Mouse (Mus musculus) brain, adult 2 months (tissue): ENCODE measurements around the gene Adamts4.

Experiments used
- DNase-seq: peaks from one replicate; pipeline ENCODE4 v3.0.0; 2011; ENCODE audit warnings: low read depth, low spot score

Adamts4 gene

DNA sequence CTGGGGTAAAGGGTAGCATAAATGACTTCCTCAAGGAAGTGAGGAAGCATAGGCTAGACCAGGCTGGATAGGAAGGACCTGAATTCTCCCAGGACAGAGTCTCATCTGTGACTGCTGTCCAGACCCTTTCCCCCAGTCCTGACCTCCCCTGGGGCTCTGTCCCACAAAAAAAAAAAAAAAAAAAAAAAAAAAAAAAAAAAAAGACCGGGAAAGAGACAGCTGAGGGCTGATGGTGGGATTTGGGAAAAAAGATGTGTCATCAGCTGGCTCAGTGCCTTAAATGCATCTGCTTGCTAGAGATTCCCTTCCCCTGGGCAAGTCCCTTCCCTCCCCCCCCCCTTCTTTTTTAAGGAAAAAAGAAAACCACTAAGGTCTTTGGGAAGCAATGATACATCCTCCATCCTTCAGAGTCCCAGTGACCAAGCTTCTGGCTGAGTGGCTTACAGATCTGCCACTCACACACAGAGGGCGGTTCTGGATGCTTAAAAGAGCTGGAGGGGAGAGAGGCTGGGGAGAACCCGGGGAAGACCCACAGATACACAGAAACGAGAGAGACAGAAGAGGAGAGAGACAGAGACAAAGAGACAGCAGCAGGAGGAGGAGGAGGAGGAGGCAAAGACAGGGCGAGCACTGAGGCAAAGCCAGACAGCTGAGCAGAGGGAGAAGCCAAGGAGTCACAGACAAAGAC lies at the start of gene Adamts4:
Gene Adamts4, plus strand, starts transcription at position 509 of the 688 bp plus-strand sequence.
- DNase-seq, result peak; percentile 90

DNA sequence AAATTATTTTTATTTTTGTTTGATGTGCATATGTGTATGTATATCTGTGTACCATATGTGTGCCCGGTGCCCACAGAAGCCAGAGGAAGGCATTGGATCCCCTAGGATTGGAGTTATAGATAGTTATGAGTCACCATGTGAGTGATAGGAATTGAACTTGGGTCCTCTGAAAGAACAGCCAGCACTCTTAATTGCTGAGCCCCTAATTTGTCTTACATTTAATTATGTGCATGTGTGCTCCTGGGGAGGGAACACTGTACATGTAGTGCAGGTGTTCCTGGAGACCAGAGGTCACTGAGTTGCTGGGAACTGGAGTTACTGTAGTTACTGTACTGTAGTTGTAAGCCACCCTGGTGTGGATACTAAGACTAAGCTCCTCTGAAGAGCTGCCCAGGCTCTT lies 49.5 kb upstream of the Adamts4 start:
- no peak for DNase-seq

DNA sequence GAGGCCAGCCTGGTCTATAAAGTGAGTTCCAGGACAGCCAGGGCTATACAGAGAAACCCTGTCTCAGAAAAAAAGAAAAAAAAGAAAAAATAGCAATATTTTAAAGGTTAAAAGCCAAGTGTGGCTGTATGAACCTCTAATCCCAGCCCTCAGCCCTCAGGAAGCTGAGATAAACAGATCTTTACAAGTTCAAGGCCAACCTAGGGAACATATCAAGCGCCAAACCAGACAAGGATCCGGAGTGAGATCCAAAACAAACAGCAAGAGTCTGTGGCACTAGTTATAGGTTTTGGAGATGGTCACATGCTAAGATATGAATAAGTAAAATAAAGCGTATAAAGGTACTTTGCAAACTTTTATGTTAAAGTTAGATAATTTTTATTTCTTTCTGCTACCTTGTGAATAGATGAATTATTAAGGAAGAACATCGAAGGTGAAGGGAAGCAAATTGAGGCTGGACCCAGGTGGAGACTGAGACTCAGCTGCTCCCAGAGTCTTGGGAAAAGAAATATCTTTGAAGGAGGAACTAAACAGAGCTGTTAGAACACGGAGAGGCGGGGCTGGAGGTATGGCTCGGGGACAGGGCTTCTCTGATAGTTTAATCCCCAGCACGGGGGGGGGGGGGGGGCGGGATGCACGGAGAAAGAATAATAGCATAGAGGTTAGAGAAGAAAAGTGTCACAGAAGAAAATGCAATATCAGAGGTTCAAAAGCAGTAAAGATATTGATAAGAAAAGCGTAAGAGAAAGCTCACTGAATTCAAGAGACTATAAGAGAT lies 46.6 kb upstream of the Adamts4 start:
- no peak for DNase-seq

DNA sequence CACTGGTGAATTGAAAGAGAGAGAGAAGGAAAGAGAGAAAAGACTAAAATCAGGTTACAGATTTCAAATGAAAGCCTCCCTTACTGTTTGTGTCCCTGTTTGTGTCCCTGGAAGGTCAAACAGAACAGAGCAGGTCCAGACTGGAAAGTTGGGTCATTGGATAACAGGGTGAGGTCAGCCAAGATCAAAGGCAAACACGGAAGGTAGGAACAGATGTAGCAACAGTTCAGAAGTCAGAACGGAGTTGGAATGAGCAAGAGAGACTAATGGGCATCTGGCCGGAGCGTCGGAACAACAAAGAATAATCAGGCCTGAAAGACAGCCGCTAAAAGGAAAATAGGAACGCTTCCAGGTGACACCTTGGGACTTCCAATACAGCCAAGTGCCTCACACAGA lies 46.0 kb upstream of the Adamts4 start:
- no peak for DNase-seq

DNA sequence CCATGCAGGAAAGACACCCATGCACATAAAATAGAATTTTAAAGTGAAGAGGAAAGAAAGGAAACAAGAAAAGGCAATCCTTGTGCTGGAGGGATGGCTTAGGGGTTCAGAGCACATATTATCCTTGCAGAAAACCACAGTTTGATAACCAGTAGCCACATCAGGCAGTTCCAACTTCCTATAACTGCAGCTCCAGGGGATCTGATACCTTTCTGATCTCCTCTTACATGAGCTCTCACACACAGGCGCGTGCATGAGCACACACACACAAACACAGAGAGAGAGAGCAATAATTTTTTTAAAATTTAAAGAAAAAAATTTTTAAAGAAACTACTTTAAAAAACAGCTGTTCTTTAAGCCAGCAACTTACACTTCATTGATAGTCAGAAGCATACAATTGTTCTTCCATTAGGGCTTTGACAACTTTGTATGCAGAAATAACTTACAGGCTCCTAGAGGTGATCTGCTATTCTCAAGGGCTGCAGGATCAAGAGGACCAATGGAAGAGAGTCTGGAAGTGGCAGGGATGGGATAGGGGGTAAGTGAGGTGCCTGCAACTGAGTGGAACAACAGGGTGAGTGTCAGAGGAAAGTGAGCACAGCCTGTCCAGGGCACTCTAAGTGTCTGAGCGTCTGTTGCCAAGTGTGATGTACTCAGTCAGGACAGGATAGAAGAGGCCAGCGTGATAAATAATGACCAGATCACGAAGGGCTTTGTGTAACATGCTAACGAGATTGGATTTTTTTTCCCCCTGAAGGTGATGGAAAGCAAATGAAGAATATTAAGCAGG lies 44.3 kb upstream of the Adamts4 start:
- no peak for DNase-seq

DNA sequence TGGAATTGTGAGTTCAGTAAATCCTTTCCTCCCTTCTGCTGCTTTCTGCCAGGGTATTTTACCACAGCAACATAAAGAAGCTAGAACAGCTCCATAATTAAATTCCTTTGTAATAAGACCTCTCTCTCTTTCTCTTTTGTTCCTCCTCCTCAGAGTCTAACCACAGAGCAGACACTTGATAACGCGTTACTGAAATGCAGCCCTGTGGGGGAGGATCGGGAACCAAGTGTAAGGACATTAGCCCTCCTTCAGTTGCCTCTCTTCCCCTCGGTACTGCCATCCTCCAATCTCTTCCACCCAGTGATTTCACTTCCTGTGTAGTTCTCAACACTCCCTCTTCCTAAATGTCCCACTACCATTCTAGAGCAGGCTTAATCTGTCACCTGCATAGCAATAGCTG lies 40.8 kb upstream of the Adamts4 start:
- peak; percentile 42 for DNase-seq

DNA sequence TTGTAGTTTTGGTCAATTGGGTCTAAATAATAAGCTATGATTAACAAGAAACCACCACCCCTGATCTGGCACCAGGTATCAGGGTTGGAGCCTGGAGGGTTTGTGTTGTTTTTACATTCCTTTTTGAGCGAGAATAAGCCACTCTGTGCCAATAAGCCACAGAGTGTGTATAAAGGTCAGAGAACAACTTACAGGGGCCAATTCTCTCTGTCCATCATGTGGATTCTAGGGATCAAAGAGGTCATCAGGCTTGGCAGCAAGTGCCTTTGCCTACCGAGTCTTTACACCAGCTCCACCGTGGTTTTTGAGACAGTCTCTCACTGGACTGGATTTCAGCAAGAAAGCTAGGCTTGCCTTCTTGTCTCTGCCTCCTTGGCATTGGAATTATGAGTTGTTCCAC lies 37.4 kb upstream of the Adamts4 start:
- DNase-seq, result no peak

DNA sequence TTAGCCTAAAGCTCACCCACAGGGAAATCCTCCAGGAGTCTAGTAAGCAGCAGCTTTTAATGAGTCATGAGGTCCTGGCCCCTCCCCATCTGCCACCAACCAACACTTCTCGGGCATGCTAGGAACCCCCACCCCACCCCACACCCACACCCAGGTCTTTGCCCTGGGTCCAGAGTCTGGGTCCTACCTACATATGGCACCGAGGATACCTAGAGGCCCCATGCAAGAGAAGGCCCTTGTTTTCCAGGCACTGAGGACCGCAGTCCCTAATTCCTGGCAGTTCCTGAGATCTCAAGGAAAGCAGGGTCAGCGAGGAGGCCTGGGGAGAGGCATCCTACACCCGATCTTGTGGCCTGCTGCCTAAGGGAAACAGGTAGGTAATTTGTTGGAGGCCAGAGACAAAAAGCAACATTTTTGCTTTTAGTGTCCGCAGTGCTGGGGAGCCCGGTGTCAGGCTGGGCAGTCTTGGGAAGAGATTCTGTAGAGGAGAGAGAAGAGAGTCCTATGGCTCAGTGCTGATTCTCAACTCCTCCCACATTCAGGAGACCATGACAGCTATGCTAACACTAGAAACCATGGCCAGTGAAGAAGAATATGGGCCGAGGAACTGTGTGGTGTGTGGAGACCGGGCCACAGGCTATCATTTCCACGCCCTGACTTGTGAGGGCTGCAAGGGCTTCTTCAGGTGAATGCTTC lies 36.3 kb upstream of the Adamts4 start, which contains the start of gene Nr1i3:
Gene Nr1i3, plus strand, starts transcription at position 170 of the 696 bp plus-strand sequence.
- no peak for DNase-seq

DNA sequence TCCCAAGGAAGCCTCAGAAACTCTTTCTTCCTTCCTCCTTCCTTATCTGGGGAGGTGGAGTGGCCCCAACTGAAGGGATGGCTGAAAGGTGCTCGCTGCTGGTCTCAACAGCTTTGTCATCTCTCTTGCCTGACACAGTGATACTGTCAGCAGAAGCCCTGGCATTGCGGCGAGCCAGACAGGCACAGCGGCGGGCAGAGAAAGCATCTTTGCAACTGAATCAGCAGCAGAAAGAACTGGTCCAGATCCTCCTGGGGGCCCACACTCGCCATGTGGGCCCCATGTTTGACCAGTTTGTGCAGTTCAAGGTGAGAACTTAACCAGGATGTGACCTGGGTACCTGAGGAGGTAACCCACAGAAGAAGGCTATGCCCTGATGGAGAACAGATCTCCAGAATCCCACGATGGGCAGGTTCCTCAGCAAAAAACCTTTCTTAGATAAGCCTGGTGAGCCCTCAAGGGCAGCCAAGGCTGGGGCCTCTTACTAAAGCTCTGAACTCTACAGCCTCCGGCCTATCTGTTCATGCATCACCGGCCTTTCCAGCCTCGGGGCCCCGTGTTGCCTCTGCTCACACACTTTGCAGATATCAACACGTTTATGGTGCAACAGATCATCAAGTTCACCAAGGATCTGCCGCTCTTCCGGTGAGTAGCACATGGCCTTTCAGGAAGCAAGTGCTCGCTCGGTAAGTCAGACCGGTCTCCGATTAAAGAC lies 33.8 kb upstream of the Adamts4 start:
- DNase-seq, result no peak

DNA sequence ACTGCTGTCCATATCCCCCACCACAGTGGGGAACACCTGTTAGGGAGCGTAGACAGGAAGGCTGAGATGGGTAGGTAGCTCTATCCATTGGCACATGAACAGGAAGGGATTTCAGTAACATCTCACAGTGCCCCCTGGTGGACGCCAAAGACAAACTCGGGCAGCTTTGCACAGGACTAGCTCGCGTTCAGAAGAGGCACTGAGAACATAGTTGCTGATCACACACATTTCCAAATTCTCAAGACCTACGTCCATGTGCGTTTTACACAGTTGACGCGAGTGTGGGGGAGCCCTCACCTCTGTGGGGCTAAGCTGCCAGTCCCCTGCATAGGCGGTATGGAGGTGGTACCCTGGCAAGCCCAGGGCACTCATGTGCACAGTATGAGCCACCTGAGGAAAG lies 29.4 kb upstream of the Adamts4 start:
- peak; percentile 96 for DNase-seq

DNA sequence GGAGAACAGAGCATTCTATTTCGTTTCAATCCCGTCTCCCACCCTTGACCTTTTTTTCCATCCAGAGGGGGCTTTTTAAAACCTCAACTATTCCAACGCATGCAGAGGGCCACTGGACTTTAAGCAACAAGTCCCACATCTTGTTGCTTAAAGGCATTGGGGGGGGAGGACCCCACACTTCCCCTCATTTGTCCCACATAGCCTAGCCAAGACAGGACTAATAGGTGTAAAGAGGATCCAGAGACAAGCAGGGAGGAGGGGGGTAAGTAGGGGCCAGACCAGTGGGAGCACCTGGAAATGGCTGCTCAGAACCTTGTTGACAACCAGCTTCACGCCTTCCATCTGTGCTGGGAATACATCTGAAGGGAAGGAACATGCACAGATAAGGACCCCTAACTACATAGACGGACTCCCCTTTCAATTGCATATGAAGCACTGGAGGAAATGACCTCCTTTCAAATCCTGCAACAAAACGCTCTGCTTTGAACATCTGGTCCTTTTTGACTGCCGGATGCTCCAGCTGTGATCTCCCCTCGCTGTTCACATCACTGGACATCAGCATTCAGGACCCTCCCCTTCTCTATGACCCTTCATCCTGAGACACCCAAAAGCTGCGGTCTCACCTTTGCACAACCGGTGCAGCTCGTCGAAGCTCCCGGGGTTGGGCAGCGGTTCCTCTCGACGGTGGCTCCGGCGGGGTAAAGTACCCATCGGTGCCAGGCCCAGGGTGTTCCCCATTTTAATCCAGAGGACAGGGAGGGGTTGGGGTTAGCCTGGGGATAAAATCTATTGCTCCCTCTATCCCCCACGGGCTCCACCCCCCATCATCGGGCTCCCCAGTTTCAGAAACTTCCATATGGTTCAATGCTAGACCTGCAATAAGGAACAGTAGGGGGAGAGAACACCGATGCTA lies 28.7 kb upstream of the Adamts4 start:
- no peak for DNase-seq

DNA sequence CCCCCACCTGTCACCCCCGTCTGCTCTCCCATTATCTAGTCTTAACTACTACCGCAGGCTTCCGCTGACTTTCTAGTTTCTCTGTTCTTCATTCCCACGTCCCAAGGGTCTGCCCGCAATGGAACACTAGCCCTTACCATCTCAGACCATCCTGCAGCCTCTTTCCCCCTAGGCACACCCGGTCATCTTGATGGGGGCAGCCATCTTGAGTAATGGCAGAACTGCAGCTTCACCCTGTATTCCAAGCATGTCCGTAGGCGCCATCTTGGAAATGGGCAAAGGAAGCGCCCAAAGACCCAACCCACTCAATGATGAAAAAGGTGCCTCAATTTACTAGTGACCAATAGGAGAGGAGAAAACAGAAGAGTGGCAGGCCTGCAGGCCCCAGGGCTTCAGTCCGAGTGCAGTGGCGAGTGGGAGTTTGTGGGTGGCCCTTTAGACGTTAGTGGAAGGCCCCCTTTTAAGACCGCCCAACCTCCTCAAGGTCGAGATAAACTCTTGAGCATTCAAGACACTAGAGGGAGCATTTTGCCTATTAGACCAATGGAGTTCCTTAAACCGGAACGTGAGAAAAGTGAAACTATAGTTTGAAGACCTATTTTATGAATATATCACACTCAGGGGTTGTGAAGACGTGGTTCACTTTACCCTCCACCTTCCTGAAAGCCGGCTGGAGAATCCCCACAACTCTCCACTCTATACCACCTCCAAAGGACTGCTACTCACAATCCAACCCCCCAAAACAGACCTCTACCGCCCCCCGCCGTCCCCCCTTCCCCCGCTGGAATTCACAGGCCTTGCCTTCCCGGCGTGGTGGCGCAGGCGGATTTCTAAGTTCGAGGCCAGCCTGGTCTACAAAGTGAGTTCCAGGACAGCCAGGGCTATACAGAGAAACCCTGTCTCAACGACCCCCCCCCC lies 27.7 kb upstream of the Adamts4 start, which contains the start of gene Tomm40l:
Gene Tomm40l, minus strand, starts transcription at position 277 of the 918 bp plus-strand sequence.
- peak; percentile 100 for DNase-seq

DNA sequence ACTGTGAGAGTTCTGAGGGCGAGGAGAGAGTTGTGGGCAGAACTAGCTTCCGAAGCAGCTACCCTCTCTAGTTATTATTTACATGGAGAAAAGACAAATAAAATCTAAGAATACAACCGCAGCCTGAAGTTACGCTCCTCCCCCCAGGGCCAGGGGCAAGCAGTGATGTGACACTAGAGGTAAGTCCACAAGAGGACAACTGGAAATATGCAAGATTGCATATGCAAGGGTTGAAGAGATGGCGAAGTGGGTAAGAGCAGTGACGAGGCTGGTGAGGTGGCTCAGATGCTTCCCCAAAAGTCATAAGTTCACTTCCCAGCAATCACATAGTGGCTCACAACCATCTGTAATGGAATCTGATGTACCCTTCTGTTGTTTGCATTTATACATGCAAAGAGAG lies 27.1 kb upstream of the Adamts4 start:
- DNase-seq, result no peak

DNA sequence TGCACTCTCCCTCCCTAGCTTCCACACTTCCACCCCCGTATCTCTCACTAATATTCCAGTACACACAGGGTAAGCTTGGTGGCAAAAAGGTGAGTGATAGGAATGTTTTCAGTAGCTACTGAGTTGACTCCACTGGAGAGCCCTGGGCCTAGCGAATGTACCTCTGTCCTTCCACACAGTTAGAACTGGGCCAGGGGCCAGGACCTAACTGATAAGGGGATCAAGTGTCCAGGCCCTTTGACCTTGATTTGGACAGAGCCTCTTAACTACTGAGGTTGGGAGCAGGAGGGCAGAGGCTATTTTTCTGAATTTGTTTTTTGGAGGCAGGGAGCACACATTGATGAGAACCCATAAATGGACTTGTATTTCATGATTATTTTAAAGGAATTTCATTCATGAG lies 26.4 kb upstream of the Adamts4 start:
- DNase-seq, result no peak

DNA sequence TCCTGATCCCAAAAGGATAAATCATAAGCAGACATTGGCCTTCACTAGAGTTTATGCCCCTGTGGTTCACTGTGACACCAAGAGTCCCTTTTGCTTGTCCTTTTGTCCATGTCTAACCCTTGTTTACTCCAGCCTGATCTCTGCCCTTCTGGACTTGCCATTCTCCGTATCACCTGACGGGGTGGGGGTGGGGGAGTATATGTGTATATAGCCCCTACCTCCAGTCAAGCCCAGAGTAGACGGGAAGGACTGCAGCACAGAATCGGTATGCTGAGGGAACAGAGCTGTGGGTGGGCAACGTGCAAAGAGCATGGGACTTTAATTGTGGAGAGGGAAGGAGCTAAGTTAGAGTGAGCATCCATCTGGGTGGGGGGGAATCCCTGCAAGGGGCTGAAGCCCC lies 25.4 kb upstream of the Adamts4 start, which contains the start of gene Apoa2:
Gene Apoa2, plus strand, starts transcription at position 198 of the 400 bp plus-strand sequence.
- no peak for DNase-seq

DNA sequence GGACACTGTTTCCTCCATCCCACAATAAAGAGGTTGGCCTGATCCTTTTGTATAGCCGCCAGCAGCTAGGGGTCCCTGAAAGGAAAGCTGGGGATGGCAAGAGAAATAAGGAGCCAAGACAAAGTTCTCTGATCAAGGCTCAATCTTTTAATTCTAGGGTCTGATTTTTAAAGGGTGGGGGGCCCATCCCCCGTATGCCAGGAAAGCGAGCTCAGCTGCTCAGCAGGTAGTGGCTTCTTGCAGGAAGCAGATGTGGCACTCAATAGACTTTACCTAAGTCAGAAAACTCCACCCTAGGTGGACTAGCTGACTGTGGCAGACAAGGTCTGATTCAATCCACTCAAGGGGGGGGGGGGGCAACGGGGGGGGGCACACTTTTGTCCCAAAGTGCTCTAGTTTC lies 23.4 kb upstream of the Adamts4 start:
- no peak for DNase-seq

DNA sequence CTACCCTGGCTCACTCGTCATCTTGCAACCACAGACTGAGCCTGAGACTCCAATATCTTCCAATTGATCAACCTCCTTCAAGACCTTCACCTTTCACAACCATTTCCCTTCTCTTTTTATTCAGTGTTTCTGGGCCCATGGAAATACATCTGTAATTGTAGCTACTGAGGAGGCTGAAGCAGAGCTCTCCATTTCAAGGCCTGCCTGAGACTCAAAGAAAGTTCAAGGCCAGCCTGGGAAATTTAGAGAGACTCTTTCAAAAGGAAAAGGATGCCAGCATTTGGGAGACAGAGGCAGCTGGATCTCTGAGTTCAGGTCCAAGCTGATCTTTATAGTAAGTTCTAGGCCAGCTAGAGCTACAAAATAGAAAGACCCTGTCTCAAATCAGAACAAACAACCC lies 22.3 kb upstream of the Adamts4 start:
- no peak for DNase-seq

DNA sequence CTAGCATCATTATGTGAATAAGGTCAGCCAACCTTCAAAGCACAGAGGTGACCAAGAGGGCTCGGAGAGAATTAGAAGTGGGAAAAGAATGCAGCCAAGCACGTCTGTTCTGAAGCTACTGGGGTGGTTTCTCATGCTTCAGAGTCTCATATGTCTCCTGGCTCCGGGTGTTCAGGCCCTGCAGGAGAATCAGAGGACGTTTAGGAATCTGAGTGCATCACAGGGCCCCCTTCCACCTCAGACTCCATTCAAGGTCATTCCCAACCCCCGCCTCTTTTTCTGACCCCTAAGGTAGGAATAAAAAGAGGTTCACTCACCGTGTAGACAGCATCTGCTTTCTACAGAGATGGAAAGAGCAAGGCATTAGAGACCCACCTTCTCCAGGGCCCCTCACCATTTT lies 20.5 kb upstream of the Adamts4 start:
- no peak for DNase-seq

DNA sequence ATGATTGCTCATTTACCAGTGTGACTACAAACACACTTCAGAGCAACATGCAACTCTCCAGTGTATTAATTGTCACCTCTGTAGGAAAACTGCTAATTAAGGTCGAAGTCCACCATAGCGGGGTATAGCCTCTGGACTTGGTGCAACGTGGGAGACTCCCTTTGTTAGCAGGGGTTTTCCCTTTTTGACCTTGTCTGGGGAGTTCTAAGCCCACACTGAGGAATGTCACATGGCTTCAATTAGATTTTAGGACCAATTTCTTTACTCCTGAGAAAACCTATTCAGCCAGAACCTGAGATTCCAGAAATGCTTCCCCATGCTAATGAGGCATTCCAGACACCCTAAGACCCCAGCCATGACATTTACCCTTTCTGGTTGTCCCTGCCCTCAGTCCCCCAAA lies 20.0 kb upstream of the Adamts4 start:
- no peak for DNase-seq
